Mouse (Mus musculus) embryonic facial prominence, embryonic 13.5 days (tissue): ENCODE results near the gene Tcl1b3. TPM values are rescaled to one million over a fixed set of nuclear protein-coding genes. Genes with fewer than 3 reads are reported as not detected.
"Not testable (repeated sequence)": the region's sequence is repeated elsewhere in the genome, so short reads cannot be mapped to it uniquely, and the experiment has no call there.

Experiments
- ATAC-seq: fragments of 200-750 bp; cut with Nextera tagmentation; 2 replicates; pipeline ENCODE4 v1.8.0; 2017; ENCODE audit warnings: low read depth; ENCODE audit not compliant: insufficient number of reproducible peaks, insufficient read depth, low FRiP score, low TSS enrichment
- H3K27ac ChIP-seq: fragments of 300-500 bp; sonication (generic); 2 replicates; pipeline ENCODE4 v1.5.1; 2015; ENCODE audit warnings: moderate library complexity, mild to moderate bottlenecking, inconsistent platforms
- H3K27me3 ChIP-seq: fragments of 300-500 bp; sonication (generic); 2 replicates; pipeline ENCODE4 v1.6.1; 2015; ENCODE audit warnings: mild to moderate bottlenecking, inconsistent platforms
- H3K36me3 ChIP-seq: fragments of 300-500 bp; sonication (generic); 2 replicates; pipeline ENCODE4 v1.6.1; 2015; ENCODE audit warnings: mild to moderate bottlenecking, inconsistent platforms
- H3K4me1 ChIP-seq: fragments of 300-500 bp; sonication (generic); 2 replicates; pipeline ENCODE4 v1.6.1; 2015; ENCODE audit warnings: inconsistent platforms
- H3K4me2 ChIP-seq: fragments of 300-500 bp; sonication (generic); 2 replicates; pipeline ENCODE4 v1.6.1; 2015; ENCODE audit warnings: moderate library complexity, mild to moderate bottlenecking, inconsistent platforms
- H3K4me3 ChIP-seq: fragments of 300-500 bp; sonication (generic); 2 replicates; pipeline ENCODE4 v1.5.1; 2015; ENCODE audit warnings: mild to moderate bottlenecking, inconsistent platforms
- H3K9ac ChIP-seq: fragments of 300-500 bp; sonication (generic); 2 replicates; pipeline ENCODE4 v1.6.1; 2015; ENCODE audit warnings: mild to moderate bottlenecking, inconsistent platforms
- H3K9me3 ChIP-seq: fragments of 300-500 bp; sonication (generic); 2 replicates; pipeline ENCODE4 v1.6.1; 2016; ENCODE audit warnings: inconsistent platforms
- WGBS: fragments of 180-500 bp; shearing (Covaris S2); methylation state at CpG from one replicate; pipeline ENCODE4 v1.1.7; 2015; ENCODE audit warnings: mixed read lengths; 5-methylcytosine and 5-hydroxymethylcytosine counted together
- polyA plus RNA-seq: library from polyadenylated mRNA; unstranded; fragments of >200 nt; fragmentation: Nextera tagmentation; extraction: Ambion mirVana; gene quantifications from 2 replicates; pipeline ENCODE4 v1.2.1, GENCODE M21; 2015

Gene Tcl1b3
- polyA plus RNA-seq = not detected in 2 replicates

DNA sequence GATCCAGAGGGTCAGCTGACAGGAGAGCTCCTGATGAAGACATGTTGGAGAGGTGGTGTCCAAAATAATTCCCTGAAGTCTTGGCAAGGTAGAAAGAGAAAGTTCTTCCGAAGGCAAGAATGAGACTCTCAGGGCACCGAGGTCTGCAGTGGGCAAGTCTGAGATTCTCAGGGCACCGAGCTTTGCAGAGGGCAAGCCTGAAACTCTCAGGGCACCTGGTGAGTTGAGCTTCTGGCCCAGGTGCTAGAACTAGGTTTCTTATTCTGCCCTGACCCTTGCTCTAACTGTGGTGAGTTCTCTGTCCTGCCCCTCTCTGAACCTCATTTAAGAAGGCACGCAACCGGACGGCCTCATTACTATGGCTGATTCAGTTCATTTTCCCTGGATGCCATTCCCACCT lies at the start of gene Tcl1b3:
Gene Tcl1b3 (plus strand): TSS at position 301 of the 400 bp plus-strand sequence.
- ATAC-seq, H3K36me3 ChIP-seq, H3K9ac ChIP-seq, H3K4me2 ChIP-seq, H3K4me3 ChIP-seq, H3K27ac ChIP-seq, H3K4me1 ChIP-seq, H3K27me3 ChIP-seq, H3K9me3 ChIP-seq: not testable (repeated sequence)
- WGBS = 94% methylated on average over 6 of the region's 6 CpGs

DNA sequence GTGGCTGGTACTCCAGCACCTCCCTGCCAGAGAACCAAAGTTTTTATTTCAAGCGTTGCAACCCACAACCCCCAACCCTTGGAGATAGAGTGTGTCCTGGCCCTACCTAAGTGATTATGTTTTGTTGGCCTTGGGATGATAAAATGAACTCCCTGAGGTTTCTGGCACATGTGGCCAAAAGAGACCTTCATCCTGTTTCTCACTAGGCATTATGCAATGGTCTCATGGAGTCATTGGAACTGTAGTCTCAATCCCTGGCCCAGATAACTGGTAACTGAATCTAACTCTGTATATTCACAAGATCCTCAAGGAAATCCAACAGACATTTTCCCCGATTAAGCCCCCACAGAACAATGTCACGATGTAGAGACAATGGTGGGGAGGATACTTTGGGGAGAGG lies 47.7 kb upstream of the Tcl1b3 start:
- Histone ChIP-seq H3K9me3 (no peaks in the 10 kb centered on the region), H3K27me3 (no peaks in the 10 kb centered on the region), H3K27ac (no peak overlapping the region), H3K4me3 (no peak overlapping the region), H3K4me2 (no peak overlapping the region), H3K4me1 (no peaks in the 10 kb centered on the region), H3K36me3 (no peaks in the 10 kb centered on the region), H3K9ac (no peak overlapping the region)
- ATAC-seq = no peak
- 88% methylated on average over 3 of the region's 3 CpGs for WGBS

DNA sequence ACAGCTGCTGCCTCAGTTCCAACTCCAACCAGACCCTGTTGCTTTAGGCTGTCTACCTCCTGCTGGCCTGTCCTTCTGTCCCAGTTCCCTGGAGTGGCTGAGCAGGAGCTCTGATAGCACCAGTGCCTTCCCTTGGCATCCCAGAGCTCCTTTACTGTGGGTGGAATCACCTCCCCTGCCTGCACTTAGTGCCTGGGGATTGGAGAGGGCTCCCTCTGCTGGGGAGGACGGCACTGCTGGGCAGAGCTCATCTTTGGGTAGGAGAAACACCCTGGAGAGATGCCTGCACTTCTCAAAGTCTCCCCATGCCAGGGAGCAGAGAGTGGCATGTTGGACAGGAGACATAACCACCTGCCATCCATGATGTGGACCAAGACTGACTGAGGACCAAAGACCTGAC lies 45.9 kb upstream of the Tcl1b3 start:
- not testable (repeated sequence) for H3K9me3 ChIP-seq, H3K27ac ChIP-seq, ATAC-seq, H3K4me1 ChIP-seq, H3K9ac ChIP-seq, H3K4me3 ChIP-seq, H3K27me3 ChIP-seq, H3K36me3 ChIP-seq, H3K4me2 ChIP-seq
- WGBS = 20% methylated on average over 1 of the region's 1 CpGs

DNA sequence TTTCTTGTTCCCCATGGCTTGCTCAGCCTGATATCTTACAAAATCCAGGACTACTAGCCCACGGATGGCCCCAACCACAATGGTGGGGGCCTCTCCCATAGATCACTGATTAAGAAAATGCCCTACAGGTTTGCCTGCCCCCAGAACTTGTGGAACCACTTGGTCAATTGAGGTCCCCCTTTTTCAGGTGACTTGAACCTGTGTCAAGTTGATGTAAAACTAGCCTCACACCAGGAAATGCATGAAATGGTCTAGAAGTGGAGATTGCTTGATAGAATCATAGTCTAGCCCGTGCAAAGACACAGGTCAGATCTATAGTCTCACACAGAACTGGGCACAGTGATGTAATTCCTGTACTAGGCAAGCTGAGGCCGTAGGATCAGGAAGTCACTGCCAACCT lies 45.1 kb upstream of the Tcl1b3 start, which contains the start of gene Tcl1b2:
Gene Tcl1b2 (plus strand): TSS at position 301 of the 400 bp plus-strand sequence.
- H3K4me3 ChIP-seq = no peak within 1 kb of the TSS
- WGBS = 77% methylated on average over 3 of the region's 3 CpGs
- no peak within 1 kb of the TSS for H3K27ac ChIP-seq
- no peaks in the 10 kb centered on the region for H3K36me3 ChIP-seq
- no peak for ATAC-seq
- no peak within 1 kb of the TSS for H3K4me2 ChIP-seq
- no peak within 1 kb of the TSS for H3K9ac ChIP-seq
- H3K27me3 ChIP-seq = no peaks in the 10 kb centered on the region
- no peaks in the 10 kb centered on the region for H3K9me3 ChIP-seq
- no peaks in the 10 kb centered on the region for H3K4me1 ChIP-seq

DNA sequence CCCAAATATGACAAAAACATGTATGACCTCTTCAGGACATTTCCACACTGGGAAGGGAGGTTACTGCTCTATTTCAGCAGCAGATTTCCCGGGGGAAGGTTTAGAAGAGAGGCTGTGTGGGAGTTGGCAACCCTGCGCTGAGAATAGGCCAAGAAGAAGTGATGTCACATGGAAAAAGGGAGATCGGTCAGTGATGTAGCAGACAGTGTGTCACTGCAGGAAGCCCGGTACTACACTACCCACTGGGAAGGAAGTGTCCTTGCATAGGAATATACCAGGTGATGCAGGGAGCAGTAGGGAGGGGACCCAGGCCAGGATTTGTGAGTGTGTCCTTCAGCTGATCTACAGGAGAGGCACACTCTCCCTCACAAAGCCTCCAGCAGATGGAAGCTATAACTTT lies 35.6 kb upstream of the Tcl1b3 start:
- H3K4me3 ChIP-seq, ATAC-seq, H3K36me3 ChIP-seq, H3K27me3 ChIP-seq, H3K4me1 ChIP-seq, H3K9me3 ChIP-seq, H3K27ac ChIP-seq, H3K9ac ChIP-seq, H3K4me2 ChIP-seq: not testable (repeated sequence)
- WGBS = 62% methylated on average over 4 of the region's 4 CpGs

DNA sequence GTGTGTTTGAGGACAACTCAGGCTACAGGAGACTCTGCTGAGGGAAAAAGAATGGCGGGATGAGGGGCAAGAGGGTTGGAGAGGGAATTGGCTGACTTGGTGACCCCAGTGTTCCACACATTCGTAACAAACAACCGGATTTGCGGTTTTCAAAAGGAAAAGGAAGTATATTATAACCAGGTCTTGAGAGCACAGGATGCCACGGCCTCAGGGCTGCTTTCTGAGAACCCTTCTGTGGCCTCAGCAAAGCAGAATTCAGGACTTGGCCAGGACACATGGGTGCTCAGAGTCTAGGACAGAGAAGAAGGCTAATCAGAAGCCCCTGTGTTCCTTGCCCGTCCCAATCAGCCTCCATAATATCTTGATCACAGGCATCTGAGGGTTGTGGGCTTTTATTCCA lies 32.0 kb upstream of the Tcl1b3 start:
- H3K36me3 ChIP-seq = no peaks in the 10 kb centered on the region
- no peaks in the 10 kb centered on the region for H3K9me3 ChIP-seq
- no peak overlapping the region for H3K27ac ChIP-seq
- no peak overlapping the region for H3K9ac ChIP-seq
- no peaks in the 10 kb centered on the region for H3K27me3 ChIP-seq
- H3K4me2 ChIP-seq = no peak overlapping the region
- ATAC-seq = no peak
- no peak overlapping the region for H3K4me3 ChIP-seq
- 62% methylated on average over 6 of the region's 6 CpGs for WGBS
- no peaks in the 10 kb centered on the region for H3K4me1 ChIP-seq

DNA sequence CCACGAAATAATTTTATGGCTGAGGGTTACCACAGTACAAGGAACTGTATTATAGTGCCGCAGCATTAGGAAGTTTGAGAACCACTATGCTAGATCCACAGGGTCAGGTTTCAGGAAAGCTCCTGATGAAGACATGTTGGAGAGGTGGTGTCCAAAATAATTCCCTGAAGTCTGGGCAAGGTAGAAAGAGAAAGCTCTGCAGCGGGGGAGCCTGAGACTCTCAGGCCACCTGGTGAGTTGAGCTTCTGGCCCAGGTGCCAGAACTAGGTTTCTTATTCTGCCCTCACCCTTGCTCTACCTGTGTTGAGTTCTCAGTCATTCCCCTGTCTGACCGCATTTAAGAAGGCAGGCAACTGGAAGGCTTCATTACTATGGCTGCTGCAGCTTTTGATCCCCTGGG lies 31.5 kb upstream of the Tcl1b3 start, which contains the start of gene Tcl1b1:
Gene Tcl1b1 (plus strand): TSS at position 301 of the 400 bp plus-strand sequence.
- 63% methylated on average over 4 of the region's 4 CpGs for WGBS
- no peaks in the 10 kb centered on the region for H3K4me1 ChIP-seq
- no peaks in the 10 kb centered on the region for H3K9me3 ChIP-seq
- ATAC-seq = no peak
- no peak within 1 kb of the TSS for H3K4me2 ChIP-seq
- no peaks in the 10 kb centered on the region for H3K27me3 ChIP-seq
- no peaks in the 10 kb centered on the region for H3K36me3 ChIP-seq
- H3K4me3 ChIP-seq = no peak within 1 kb of the TSS
- no peak within 1 kb of the TSS for H3K27ac ChIP-seq
- no peak within 1 kb of the TSS for H3K9ac ChIP-seq

DNA sequence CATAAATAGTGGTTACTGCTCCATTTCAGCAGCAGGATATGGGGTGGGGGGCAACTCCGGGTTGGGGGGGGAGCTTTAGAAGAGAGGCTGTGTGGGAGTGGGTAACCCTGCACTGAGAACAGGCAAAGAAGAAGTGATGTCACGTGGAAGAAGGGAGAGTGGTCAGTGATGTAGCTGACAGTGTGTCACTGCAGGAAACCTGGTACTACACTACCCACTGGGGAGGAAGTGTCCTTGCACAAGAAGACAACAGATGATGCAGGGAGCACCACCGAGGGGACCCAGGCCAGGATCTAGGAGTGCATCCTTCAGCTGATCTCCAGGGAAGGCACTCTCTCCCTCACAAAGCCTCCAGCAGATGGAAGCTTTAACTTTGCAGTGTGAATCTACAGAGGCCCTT lies 24.1 kb upstream of the Tcl1b3 start:
- no peaks in the 10 kb centered on the region for H3K9me3 ChIP-seq
- 61% methylated on average over 3 of the region's 3 CpGs for whole genome bisulfite sequencing
- H3K9ac ChIP-seq = no peak overlapping the region
- ATAC-seq = no peak
- H3K36me3 ChIP-seq = no peaks in the 10 kb centered on the region
- no peaks in the 10 kb centered on the region for H3K27me3 ChIP-seq
- H3K4me2 ChIP-seq = no peak overlapping the region
- no peaks in the 10 kb centered on the region for H3K4me1 ChIP-seq
- H3K27ac ChIP-seq = no peak overlapping the region
- H3K4me3 ChIP-seq = no peak overlapping the region

DNA sequence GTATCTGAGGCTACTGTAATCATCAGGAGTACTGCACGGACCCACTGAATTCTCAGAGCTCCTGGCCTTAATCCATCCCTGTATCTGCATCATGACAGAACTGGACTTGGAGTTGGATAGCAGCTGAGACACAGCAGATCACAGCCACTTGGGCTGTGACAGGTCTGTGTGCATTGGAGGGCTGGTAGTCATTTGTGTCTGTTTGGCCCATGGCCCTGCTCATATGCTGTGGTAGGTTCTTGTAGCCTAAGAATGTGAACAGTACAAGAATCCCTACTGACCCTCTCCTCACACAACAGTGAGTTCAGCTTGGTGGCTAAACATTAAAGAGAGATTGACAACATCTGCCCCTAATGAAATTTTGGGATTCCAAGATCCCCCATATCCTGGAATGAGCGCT lies 17.5 kb upstream of the Tcl1b3 start:
- Histone ChIP-seq H3K27ac (no peak overlapping the region), H3K9me3 (no peaks in the 10 kb centered on the region), H3K4me3 (no peak overlapping the region), H3K4me1 (no peaks in the 10 kb centered on the region), H3K4me2 (no peak overlapping the region), H3K27me3 (no peaks in the 10 kb centered on the region), H3K36me3 (no peaks in the 10 kb centered on the region), H3K9ac (no peak overlapping the region)
- no peak for ATAC-seq
- WGBS = 87% methylated on average over 2 of the region's 2 CpGs

DNA sequence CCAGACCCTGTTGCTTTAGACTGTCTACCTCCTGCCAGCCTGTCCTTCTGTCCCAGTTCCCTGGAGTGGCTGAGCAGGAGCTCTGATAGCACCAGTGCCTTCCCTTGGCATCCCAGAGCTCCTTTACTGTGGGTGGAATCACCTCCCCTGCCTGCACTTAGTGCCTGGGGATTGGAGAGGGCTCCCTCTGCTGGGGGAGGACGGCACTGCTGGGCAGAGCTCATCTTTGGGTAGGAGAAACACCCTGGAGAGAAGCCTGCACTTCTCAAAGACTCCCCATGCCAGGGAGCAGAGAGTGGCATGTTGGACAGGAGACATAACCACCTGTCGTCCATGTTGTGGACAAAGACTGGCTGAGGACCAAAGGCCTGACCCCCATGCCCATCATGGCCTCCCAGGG lies 16.5 kb upstream of the Tcl1b3 start:
- not testable (repeated sequence) for H3K27me3 ChIP-seq, H3K9ac ChIP-seq, H3K27ac ChIP-seq, H3K9me3 ChIP-seq, H3K4me3 ChIP-seq, H3K4me1 ChIP-seq, H3K4me2 ChIP-seq, H3K36me3 ChIP-seq, ATAC-seq
- WGBS = 27% methylated on average over 2 of the region's 2 CpGs

DNA sequence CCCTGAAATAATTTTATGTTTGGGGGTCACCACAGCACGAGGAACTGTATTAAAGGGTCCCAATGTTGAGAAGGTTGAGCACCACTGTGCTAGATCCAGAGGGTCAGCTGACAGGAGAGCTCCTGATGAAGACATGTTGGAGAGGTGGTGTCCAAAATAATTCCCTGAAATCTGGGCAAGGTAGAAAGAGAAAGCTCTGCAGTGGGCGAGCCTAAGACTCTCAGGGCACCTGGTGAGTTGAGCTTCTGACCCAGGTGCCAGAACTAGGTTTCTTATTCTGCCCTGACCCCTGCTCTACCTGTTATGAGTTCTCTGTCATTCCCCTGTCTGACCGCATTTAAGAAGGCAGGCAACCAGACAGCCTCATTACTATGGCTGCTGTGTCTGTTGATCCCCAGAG lies 14.8 kb upstream of the Tcl1b3 start, which contains the start of gene Tcl1b5:
Gene Tcl1b5 (plus strand): TSS at position 301 of the 400 bp plus-strand sequence.
- not testable (repeated sequence) for H3K4me2 ChIP-seq, H3K9ac ChIP-seq, H3K36me3 ChIP-seq, H3K27ac ChIP-seq, ATAC-seq, H3K4me1 ChIP-seq, H3K9me3 ChIP-seq, H3K27me3 ChIP-seq, H3K4me3 ChIP-seq
- 61% methylated on average over 3 of the region's 3 CpGs for WGBS

DNA sequence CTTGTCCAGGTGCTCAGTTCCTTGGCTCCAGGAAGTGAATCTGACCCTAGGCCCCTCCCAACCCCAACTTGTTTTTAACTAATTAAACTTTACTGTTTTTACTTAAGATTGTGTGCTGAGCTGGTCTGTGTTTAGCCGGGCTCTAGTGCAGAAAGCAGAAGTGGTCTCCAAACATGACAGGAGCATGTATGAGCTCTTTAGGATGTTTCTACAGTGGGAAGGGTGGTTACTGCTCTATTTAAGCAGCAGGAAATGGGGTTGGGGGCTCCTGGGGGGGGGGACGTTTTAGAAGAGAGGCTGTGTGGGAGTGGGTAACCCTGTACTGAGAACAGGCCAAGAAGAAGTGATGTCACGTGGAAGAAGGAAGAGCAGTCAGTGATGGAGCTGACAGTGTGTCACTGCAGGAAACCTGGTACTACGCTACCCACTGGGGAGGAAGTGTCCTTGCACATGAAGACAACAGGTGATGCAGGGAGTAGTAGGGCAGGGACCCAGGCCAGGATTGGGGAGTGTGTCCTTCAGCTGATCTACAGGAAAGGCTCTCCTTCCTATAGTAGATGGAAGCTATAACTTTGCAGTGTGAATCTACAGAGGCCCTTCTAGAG lies 9.7 kb upstream of the Tcl1b3 start:
- H3K9me3 ChIP-seq, H3K4me3 ChIP-seq, H3K4me2 ChIP-seq, ATAC-seq, H3K36me3 ChIP-seq, H3K4me1 ChIP-seq, H3K27me3 ChIP-seq, H3K9ac ChIP-seq, H3K27ac ChIP-seq: not testable (repeated sequence)
- 70% methylated on average over 4 of the region's 4 CpGs for WGBS
